Mouse (Mus musculus) ES-E14 (cell line): ENCODE measurements around the gene Zbtb37. TPM values are rescaled to one million over a fixed set of nuclear protein-coding genes. Genes with fewer than 3 reads are reported as not detected.
A peak's percentile ranks its signal among the peaks of the same experiment; 100 is the strongest.

Source experiments
- DNase-seq: peaks from one replicate; pipeline ENCODE4 v3.0.0-alpha.2; 2013; ENCODE audit warnings: low read depth, low spot score
- H3K27ac ChIP-seq: 2 replicates; pipeline ENCODE4 v1.5.1; 2012; ENCODE audit warnings: low read depth, mild to moderate bottlenecking, low read length, moderate library complexity, mixed read lengths; ENCODE audit not compliant: poor library complexity, insufficient read depth, severe bottlenecking
- H3K36me3 ChIP-seq: 2 replicates; pipeline ENCODE4 v1.6.1; 2012; ENCODE audit warnings: mild to moderate bottlenecking, low read length, moderate library complexity, mixed read lengths; ENCODE audit not compliant: control insufficient read depth, poor library complexity, insufficient read depth, severe bottlenecking
- H3K4me1 ChIP-seq, 2 experiments: fragments of 150-350 bp in 1 of 2; sonication (generic) in 1 of 2; 2 replicates each; pipeline ENCODE4 v1.6.1; 2012; ENCODE audit warnings: low read length in 2 of 2, mild to moderate bottlenecking in 1 of 2, mixed read lengths in 1 of 2; ENCODE audit not compliant: control insufficient read depth in 2 of 2, insufficient read depth in 2 of 2, poor library complexity in 1 of 2
- H3K4me3 ChIP-seq, 2 experiments: fragments of 150-350 bp in 1 of 2; sonication (generic) in 1 of 2; 2 replicates each; pipeline ENCODE4 v1.5.1; 2012; ENCODE audit warnings: low read length in 2 of 2, low read depth in 1 of 2, mild to moderate bottlenecking in 1 of 2, mixed read lengths in 1 of 2; ENCODE audit not compliant: insufficient read depth in 1 of 2, poor library complexity in 1 of 2, severe bottlenecking in 1 of 2
- H3K9ac ChIP-seq: 2 replicates; pipeline ENCODE4 v1.6.1; 2012; ENCODE audit warnings: low read depth, mild to moderate bottlenecking, low read length, mixed read lengths; ENCODE audit not compliant: poor library complexity, insufficient read depth, severe bottlenecking
- H3K9me3 ChIP-seq: fragments of 150-350 bp; sonication (generic); 2 replicates; pipeline ENCODE4 v1.6.1; 2012; ENCODE audit warnings: low read depth, mild to moderate bottlenecking, low read length; ENCODE audit not compliant: control insufficient read depth, insufficient read depth
- CHD2 ChIP-seq: IDR thresholded peaks from 2 replicates; pipeline ENCODE4 v1.6.1; 2014; ENCODE audit warnings: mild to moderate bottlenecking, low read depth, low read length, inconsistent platforms
- HCFC1 ChIP-seq: IDR thresholded peaks from 2 replicates; pipeline ENCODE4 v1.6.1; 2012; ENCODE audit warnings: low read length, inconsistent platforms, borderline replicate concordance; ENCODE audit not compliant: insufficient read depth
- MAFK ChIP-seq: IDR thresholded peaks from 2 replicates; pipeline ENCODE4 v1.6.1; 2014; ENCODE audit warnings: mild to moderate bottlenecking, low read depth, low read length, inconsistent platforms; ENCODE audit not compliant: insufficient read depth
- ZC3H11A ChIP-seq: IDR thresholded peaks from 2 replicates; pipeline ENCODE4 v1.6.1; 2012; ENCODE audit warnings: low read depth, mild to moderate bottlenecking, inconsistent platforms, low read length, borderline replicate concordance
- ZNF384 ChIP-seq: IDR thresholded peaks from 2 replicates; pipeline ENCODE4 v1.6.1; 2012; ENCODE audit warnings: low read depth, low read length, inconsistent platforms
- in situ Hi-C, 2 experiments: fragments of 600-800 bp; cut with MboI; formaldehyde crosslinking; loops; one replicate each; pipeline ENCODE4 v1.15.1; 2025; ENCODE audit warnings: low sequenced_read_pairs in 2 of 2, inconsistent platforms in 1 of 2; ENCODE audit not compliant: unreplicated experiment in 2 of 2
- total RNA-seq: library from RNA; depleted of rRNA; stranded (reverse); fragments of 300-350 nt; gene quantifications from 2 replicates; pipeline ENCODE4 v1.2.3, GENCODE M21; 2012

Gene Zbtb37
- total RNA-seq, 1 experiment, result 13.0 TPM

DNA sequence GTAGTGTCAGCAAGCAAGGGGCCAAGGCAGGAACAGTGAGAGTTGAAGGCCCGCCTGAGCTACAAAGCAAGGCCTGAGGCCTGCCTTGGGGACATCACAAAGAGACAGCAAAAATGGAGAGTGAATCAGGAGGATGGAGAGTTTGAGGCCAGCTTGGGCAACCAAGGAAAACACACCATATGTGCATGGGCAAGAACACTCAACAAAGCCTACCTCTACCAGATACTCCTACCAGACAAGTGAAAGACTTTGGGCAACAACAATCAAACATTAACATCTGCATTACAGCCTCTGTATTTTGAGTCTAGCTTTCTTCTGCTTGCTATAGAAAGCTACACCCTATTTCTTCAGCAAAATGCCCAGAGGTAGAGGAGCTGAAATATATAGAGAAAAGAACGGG, 26.6 kb downstream of the Zbtb37 start:
- H3K27ac ChIP-seq, result no peak overlapping the region
- DNase-seq, result no peak
- TF ChIP-seq MAFK (no peak), CHD2 (no peak), ZNF384 (no peak), HCFC1 (no peak), ZC3H11A (no peak)
- in situ Hi-C loops, result no loop called here
- H3K4me3 ChIP-seq, result no peak overlapping the region
- no peak overlapping the region for H3K9ac ChIP-seq
- no peaks in the 10 kb centered on the region for H3K9me3 ChIP-seq
- peaks cover 5 to 8% of the 10 kb centered on the region in 2 experiments; a peak in 2 of 4 replicates for H3K4me1 ChIP-seq
- H3K36me3 ChIP-seq, result peaks cover 4% of the 10 kb centered on the region

DNA sequence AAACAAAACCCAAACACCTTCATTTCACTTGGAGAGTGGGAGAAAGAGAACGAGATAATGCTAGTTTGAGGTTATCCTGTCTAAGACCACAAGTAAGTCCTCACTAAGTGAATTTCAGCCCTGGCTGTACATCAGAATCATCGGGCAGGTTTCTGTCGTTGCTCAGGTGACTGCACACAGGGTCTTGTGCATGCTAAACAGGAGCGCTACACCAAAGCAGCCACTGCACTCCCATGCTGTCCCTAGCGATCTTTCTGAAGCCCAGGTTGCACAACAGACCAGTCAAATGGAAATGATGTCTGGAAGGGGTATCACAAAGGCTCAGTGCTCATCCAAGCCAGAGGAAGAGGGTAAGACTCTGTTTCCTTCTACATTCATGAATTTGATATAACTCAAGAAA, 28.2 kb downstream of the Zbtb37 start:
- Histone ChIP-seq H3K9me3 (no peaks in the 10 kb centered on the region), H3K9ac (no peak overlapping the region), H3K4me1 (peaks cover 5 to 7% of the 10 kb centered on the region in 2 experiments; a peak in 2 of 4 replicates), H3K27ac (no peak overlapping the region), H3K36me3 (peaks cover 4% of the 10 kb centered on the region; the same call in 1 of the 2 replicates), H3K4me3 (no peak overlapping the region)
- in situ Hi-C loops, result no loop called here
- TF ChIP-seq HCFC1, result no peak
- no peak for DNase-seq

DNA sequence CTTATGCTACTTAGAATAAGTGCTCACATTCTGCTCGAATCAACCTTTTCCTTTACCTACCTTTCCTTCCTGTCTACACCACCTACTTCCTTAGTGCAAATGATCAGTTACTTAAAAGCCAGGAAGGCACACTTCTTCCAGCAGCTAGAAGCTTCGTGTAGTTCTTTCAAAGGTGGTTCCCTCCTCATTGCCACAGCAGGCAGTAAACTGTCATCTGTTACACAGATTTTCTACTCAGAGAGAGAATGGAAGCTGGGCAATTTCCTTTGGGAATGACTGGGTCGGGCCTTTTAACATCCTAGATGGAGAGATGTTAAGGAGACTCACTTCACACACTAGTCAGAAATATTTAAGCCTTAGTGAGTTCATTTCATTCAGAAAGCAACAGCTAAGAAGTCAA, 29.1 kb downstream of the Zbtb37 start:
- Histone ChIP-seq H3K27ac (no peak overlapping the region), H3K9me3 (no peaks in the 10 kb centered on the region), H3K36me3 (peaks cover 4% of the 10 kb centered on the region; the same call in 1 of the 2 replicates), H3K9ac (no peak overlapping the region), H3K4me1 (peaks cover 5 to 6% of the 10 kb centered on the region in 2 experiments; a peak in 2 of 4 replicates), H3K4me3 (no peak overlapping the region)
- in situ Hi-C loops, result no loop called here
- TF ChIP-seq CHD2 (no peak), ZC3H11A (no peak), MAFK (no peak), ZNF384 (no peak), HCFC1 (no peak)
- no peak for DNase-seq

DNA sequence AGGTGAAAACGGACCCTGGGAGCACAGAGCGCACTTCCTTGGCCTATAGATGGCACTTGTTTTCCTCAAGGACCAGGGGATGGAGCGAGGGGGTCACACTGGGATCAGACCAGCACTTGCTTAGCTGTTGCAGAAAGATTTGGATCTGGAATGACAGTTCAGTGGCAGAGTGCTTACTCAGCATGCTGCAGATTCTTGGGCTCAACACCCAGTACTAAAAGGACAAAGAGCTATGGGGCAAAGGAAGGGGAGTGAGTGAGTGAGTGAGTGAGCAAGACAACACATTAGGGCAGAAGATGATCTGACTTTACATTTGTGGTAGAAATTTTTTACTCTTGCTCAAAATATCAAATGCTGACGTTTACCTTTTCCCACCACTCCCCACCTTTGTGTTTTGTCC, 29.7 kb downstream of the Zbtb37 start:
- Histone ChIP-seq H3K27ac (no peak overlapping the region), H3K36me3 (peaks cover 4% of the 10 kb centered on the region; the same call in 1 of the 2 replicates), H3K4me1 (peaks cover 6% of the 10 kb centered on the region in 2 experiments; a peak in 2 of 4 replicates), H3K4me3 (no peak overlapping the region), H3K9ac (no peak overlapping the region), H3K9me3 (no peaks in the 10 kb centered on the region)
- DNase-seq, result no peak
- TF ChIP-seq MAFK, result peak; percentile 60; the same call in 1 of the 2 replicates
- TF ChIP-seq CHD2, result no peak
- in situ Hi-C loops, result no loop called here

DNA sequence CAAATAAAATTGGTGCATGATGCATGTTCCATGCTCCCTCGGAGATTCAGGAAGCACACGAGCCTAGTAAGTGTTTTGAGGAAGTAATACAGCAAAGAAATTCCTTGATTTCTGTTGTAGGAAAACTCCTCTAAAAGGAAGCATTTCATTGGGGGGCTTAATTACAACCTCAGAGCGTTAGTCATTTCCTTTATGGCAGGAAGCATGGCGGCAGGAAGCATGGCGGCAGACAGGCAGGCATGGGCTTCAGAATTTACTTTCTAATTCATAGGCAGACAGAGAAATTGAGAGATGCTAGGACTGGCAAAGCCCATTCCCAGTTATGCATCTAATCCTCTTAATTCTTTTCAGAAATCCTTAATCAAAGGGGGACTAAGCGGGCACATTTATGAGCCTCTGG, 40.8 kb downstream of the Zbtb37 start:
- in situ Hi-C loops, result no loop called here
- Histone ChIP-seq H3K9me3 (no peaks in the 10 kb centered on the region), H3K27ac (no peak overlapping the region), H3K36me3 (no peaks in the 10 kb centered on the region; the same call in 1 of the 2 replicates), H3K4me1 (no peaks in the 10 kb centered on the region), H3K4me3 (no peak overlapping the region), H3K9ac (no peak overlapping the region)
- no peak for TF ChIP-seq MAFK
- TF ChIP-seq CHD2, result no peak
- TF ChIP-seq ZNF384, result no peak
- no peak for TF ChIP-seq ZC3H11A
- TF ChIP-seq HCFC1, result no peak
- DNase-seq, result no peak
